Mouse (Mus musculus): Measurements from ENCODE around the gene Siva1. TPM values are rescaled to one million over a fixed set of nuclear protein-coding genes. Genes with fewer than 3 reads are reported as not detected.

Gene Siva1
- polyA plus RNA-seq, 1 experiment from 2014 or later = 296 TPM

- Histone ChIP-seq H3K4me1 (ENCODE audit: insufficient read depth, low read length) (peaks cover 12% of the 10 kb centered on the region), H3K27ac (ENCODE audit: low read length) (no peak overlapping the region), H3K27me3 (ENCODE audit: insufficient read depth, low read length) (no peaks in the 10 kb centered on the region), H3K36me3 (ENCODE audit: insufficient read depth, low read length) (no peaks in the 10 kb centered on the region), H3K9me3 (ENCODE audit: low read length) (0 out of 2 replicates have a peak, but pooled peaks cover 3% of the 10 kb centered on the region), H3K9ac (replicated peaks; ENCODE audit: low read length) (no peak overlapping the region), H3K4me2 (replicated peaks; ENCODE audit: low read depth, low read length) (no peak overlapping the region), H3K4me3 (ENCODE audit: low read length) (no peak overlapping the region)
- ATAC-seq (ENCODE audit: low FRiP score, low TSS enrichment) = no peak
- 42% methylated on average over 15 of the region's 15 CpGs for WGBS
These were observed 44.0 kb downstream of the Siva1 start for GRCm38 (mm10) chr12:112688458-112688857.

- Histone ChIP-seq H3K4me2 (replicated peaks; ENCODE audit: low read depth, low read length) (peak overlapping the region; percentile 88), H3K9ac (replicated peaks; ENCODE audit: low read length) (peak overlapping the region; percentile 95), H3K4me1 (ENCODE audit: insufficient read depth, low read length) (peaks cover 17% of the 10 kb centered on the region), H3K36me3 (ENCODE audit: insufficient read depth, low read length) (no peaks in the 10 kb centered on the region), H3K27me3 (ENCODE audit: insufficient read depth, low read length) (no peaks in the 10 kb centered on the region), H3K9me3 (ENCODE audit: low read length) (no peaks in the 10 kb centered on the region), H3K4me3 (ENCODE audit: low read length) (peak overlapping the region; percentile 79), H3K27ac (ENCODE audit: low read length) (peak overlapping the region; percentile 76)
- peak; percentile 96 for ATAC-seq (ENCODE audit: low FRiP score, low TSS enrichment)
- WGBS = 2% methylated on average over 54 of the region's 54 CpGs
These were observed 49.0 kb downstream of the Siva1 start for GRCm38 (mm10) chr12:112693185-112694126.

DNA sequence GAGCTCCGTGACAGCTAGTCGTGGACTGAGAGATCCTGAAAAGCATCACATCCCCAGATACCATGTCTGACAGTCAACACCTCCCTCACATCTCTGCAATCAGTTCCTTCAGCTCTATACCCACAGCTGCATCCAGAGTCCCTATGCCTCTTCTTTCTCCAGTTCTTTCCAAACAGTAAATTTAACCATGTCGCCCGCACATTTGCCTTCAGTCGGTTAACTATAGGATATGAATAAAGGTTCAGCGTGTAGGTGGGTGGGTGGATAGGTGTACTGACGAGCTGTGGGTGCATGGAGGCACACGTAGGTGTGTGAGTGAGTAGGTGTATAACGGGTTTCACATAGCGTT lies 49.6 kb downstream of the Siva1 start:
- WGBS = 78% methylated on average over 10 of the region's 10 CpGs
- Histone ChIP-seq H3K4me2 (replicated peaks; ENCODE audit: low read depth, low read length) (peak overlapping the region; percentile 88), H3K9ac (replicated peaks; ENCODE audit: low read length) (peak overlapping the region; percentile 95), H3K27ac (ENCODE audit: low read length) (peak overlapping the region; percentile 76; the same call in 1 of the 2 replicates), H3K4me3 (ENCODE audit: low read length) (peak overlapping the region; percentile 79), H3K27me3 (ENCODE audit: insufficient read depth, low read length) (no peaks in the 10 kb centered on the region), H3K4me1 (ENCODE audit: insufficient read depth, low read length) (peaks cover 14% of the 10 kb centered on the region), H3K9me3 (ENCODE audit: low read length) (no peaks in the 10 kb centered on the region), H3K36me3 (ENCODE audit: insufficient read depth, low read length) (no peaks in the 10 kb centered on the region)
- ATAC-seq (ENCODE audit: low FRiP score, low TSS enrichment) = no peak

GRCm38 (mm10) chr12:112696806-112697425 lies 52.4 kb downstream of the Siva1 start:
- Histone ChIP-seq H3K4me1 (ENCODE audit: insufficient read depth, low read length) (peaks cover 25% of the 10 kb centered on the region), H3K9me3 (ENCODE audit: low read length) (no peaks in the 10 kb centered on the region), H3K27me3 (ENCODE audit: insufficient read depth, low read length) (peaks cover 11% of the 10 kb centered on the region), H3K27ac (ENCODE audit: low read length) (no peak overlapping the region), H3K36me3 (ENCODE audit: insufficient read depth, low read length) (no peaks in the 10 kb centered on the region), H3K4me3 (ENCODE audit: low read length) (no peak overlapping the region), H3K9ac (replicated peaks; ENCODE audit: low read length) (no peak overlapping the region), H3K4me2 (replicated peaks; ENCODE audit: low read depth, low read length) (no peak overlapping the region)
- WGBS = 81% methylated on average over 3 of the region's 3 CpGs
- ATAC-seq (ENCODE audit: low FRiP score, low TSS enrichment) = no peak

Small RNA genes lying within 50 kb of the gene (microRNA-seq; reads per million reads assigned to microRNA genes)
- not detected for gene Mir6939

Other genes with a start within 250 kb of the Siva1 start
- gene A530016L24Rik, start 155.2 kb upstream of the Siva1 start, polyA plus RNA-seq (2015; fragmentation: Nextera tagmentation; extraction: Ambion mirVana) = 0.13 and 0.19 TPM in 2 replicates
- 0.67 and 0.91 TPM in 2 replicates for gene Tmem179, start 127.9 kb upstream of the Siva1 start, polyA plus RNA-seq (2015; fragmentation: Nextera tagmentation; extraction: Ambion mirVana)
- 4.7 and 5.3 TPM in 2 replicates for gene Inf2, start 55.9 kb upstream of the Siva1 start, polyA plus RNA-seq (2015; fragmentation: Nextera tagmentation; extraction: Ambion mirVana)
- 10.7 and 12.7 TPM in 2 replicates for gene Adssl1, start 24.6 kb upstream of the Siva1 start, polyA plus RNA-seq (2015; fragmentation: Nextera tagmentation; extraction: Ambion mirVana)
- gene Akt1, start 30.2 kb downstream of the Siva1 start, polyA plus RNA-seq (2015; fragmentation: Nextera tagmentation; extraction: Ambion mirVana) = 49.5 TPM in 2 replicates
- gene Zbtb42, start 34.1 kb downstream of the Siva1 start, polyA plus RNA-seq (2015; fragmentation: Nextera tagmentation; extraction: Ambion mirVana) = 6.4 and 7.0 TPM in 2 replicates
- 15.7 and 17.5 TPM in 2 replicates for gene Cep170b, start 75.8 kb downstream of the Siva1 start, polyA plus RNA-seq (2015; fragmentation: Nextera tagmentation; extraction: Ambion mirVana)
- gene Pld4, start 116.0 kb downstream of the Siva1 start, polyA plus RNA-seq (2015; fragmentation: Nextera tagmentation; extraction: Ambion mirVana) = 7.3 and 7.4 TPM in 2 replicates
- gene Ahnak2, start 158.0 kb downstream of the Siva1 start, polyA plus RNA-seq (2015; fragmentation: Nextera tagmentation; extraction: Ambion mirVana) = 0.91 and 1.2 TPM in 2 replicates
- gene Clba1, start 164.3 kb downstream of the Siva1 start, polyA plus RNA-seq (2015; fragmentation: Nextera tagmentation; extraction: Ambion mirVana) = 14.0 and 14.7 TPM in 2 replicates
- 113 and 124 TPM in 2 replicates for gene Cdca4, start 184.7 kb downstream of the Siva1 start, polyA plus RNA-seq (2015; fragmentation: Nextera tagmentation; extraction: Ambion mirVana)
- gene Gpr132, start 223.5 kb downstream of the Siva1 start, polyA plus RNA-seq (2015; fragmentation: Nextera tagmentation; extraction: Ambion mirVana) = 0.15 and 0.22 TPM in 2 replicates

Measured in kidney, embryonic 16.5 days (tissue).